Mouse (Mus musculus) kidney, embryonic 14.5 days (tissue): ENCODE measurements around the gene Hdgfl2. TPM values are rescaled to one million over a fixed set of nuclear protein-coding genes. Genes with fewer than 3 reads are reported as not detected.

ENCODE experiments used
- ATAC-seq: fragments of 200-750 bp; cut with Nextera tagmentation; 2 replicates; pipeline ENCODE4 v1.8.0; 2017; ENCODE audit warnings: moderate number of reproducible peaks, mild to moderate bottlenecking, moderate TSS enrichment, moderate library complexity; ENCODE audit not compliant: low FRiP score, low TSS enrichment
- H3K27ac ChIP-seq: fragments of 300-500 bp; sonication (generic); 2 replicates; pipeline ENCODE4 v1.5.1; 2014; ENCODE audit warnings: low read depth, mild to moderate bottlenecking, low read length, moderate library complexity, mixed read lengths
- H3K27me3 ChIP-seq: fragments of 300-500 bp; sonication (generic); 2 replicates; pipeline ENCODE4 v1.6.1; 2014; ENCODE audit warnings: mild to moderate bottlenecking, low read length; ENCODE audit not compliant: control insufficient read depth, insufficient read depth
- H3K36me3 ChIP-seq: fragments of 300-500 bp; sonication (generic); 2 replicates; pipeline ENCODE4 v1.6.1; 2014; ENCODE audit warnings: low read length, mixed read lengths; ENCODE audit not compliant: control insufficient read depth, insufficient read depth
- H3K4me1 ChIP-seq: fragments of 300-500 bp; sonication (generic); 2 replicates; pipeline ENCODE4 v1.6.1; 2014; ENCODE audit warnings: low read length, mixed read lengths; ENCODE audit not compliant: control insufficient read depth, insufficient read depth
- H3K4me2 ChIP-seq: fragments of 300-500 bp; sonication (generic); replicated peaks from 2 replicates; pipeline ENCODE4 v1.6.1; 2014; ENCODE audit warnings: low read depth, mild to moderate bottlenecking, low read length
- H3K4me3 ChIP-seq: fragments of 300-500 bp; sonication (generic); 2 replicates; pipeline ENCODE4 v1.5.1; 2014; ENCODE audit warnings: mild to moderate bottlenecking, low read length
- H3K9ac ChIP-seq: fragments of 300-500 bp; sonication (generic); 2 replicates; pipeline ENCODE4 v1.6.1; 2014; ENCODE audit warnings: low read depth, mild to moderate bottlenecking, low read length, moderate library complexity
- H3K9me3 ChIP-seq: fragments of 300-500 bp; sonication (generic); 2 replicates; pipeline ENCODE4 v1.6.1; 2016; ENCODE audit warnings: low read length; ENCODE audit not compliant: control insufficient read depth
- WGBS: fragments of 180-500 bp; shearing (Covaris S2); extraction: QIAGEN DNeasy Blood & Tissue Kit; methylation state at CpG from one replicate; pipeline ENCODE4 v1.1.7; 2014; 5-methylcytosine and 5-hydroxymethylcytosine counted together
- polyA plus RNA-seq: library from polyadenylated mRNA; unstranded; fragments of >200 nt; fragmentation: Nextera tagmentation; extraction: Ambion mirVana; gene quantifications from 2 replicates; pipeline ENCODE4 v1.2.1, GENCODE M21; 2014

Gene Hdgfl2
- polyA plus RNA-seq, 1 experiment from 2014 or later, result 118 TPM

GRCm38 (mm10) chr17:56128246-56128645, 48.8 kb downstream of the Hdgfl2 start:
- no peak overlapping the region for H3K9ac ChIP-seq
- WGBS, result 79% methylated on average over 15 of the region's 15 CpGs
- H3K27ac ChIP-seq, result no peak overlapping the region
- no peaks in the 10 kb centered on the region; the same call in 1 of the 2 replicates for H3K9me3 ChIP-seq
- H3K4me1 ChIP-seq, result peaks cover 2% of the 10 kb centered on the region; the same call in 1 of the 2 replicates
- H3K36me3 ChIP-seq, result no peaks in the 10 kb centered on the region
- H3K4me2 ChIP-seq, result no peak overlapping the region
- H3K27me3 ChIP-seq, result peaks cover 15% of the 10 kb centered on the region
- H3K4me3 ChIP-seq, result no peak overlapping the region
- ATAC-seq, result no peak

DNA sequence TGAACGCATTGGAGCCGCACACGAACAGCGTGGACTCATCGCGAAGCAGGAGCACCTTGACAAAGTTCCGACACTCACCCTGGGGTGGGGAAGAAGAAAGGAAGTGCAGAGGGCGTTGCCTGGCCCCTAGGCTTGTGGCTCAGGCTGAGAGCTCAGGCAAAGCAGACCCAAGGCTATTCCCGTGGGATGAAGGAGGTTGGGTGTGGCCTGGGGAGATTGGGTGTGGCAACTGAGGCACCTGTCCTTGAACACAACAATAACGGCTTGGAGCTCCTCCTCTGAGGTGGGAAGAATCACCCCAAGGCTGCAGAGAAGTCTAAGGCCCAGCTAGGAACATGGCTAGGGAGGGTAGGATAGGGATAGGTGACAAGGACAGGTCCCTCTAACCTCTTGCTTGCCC, 51.7 kb downstream of the Hdgfl2 start:
- Histone ChIP-seq H3K9me3 (no peaks in the 10 kb centered on the region), H3K4me2 (no peak overlapping the region), H3K27me3 (no peaks in the 10 kb centered on the region), H3K36me3 (no peaks in the 10 kb centered on the region), H3K9ac (no peak overlapping the region), H3K4me3 (no peak overlapping the region), H3K4me1 (peaks cover 15% of the 10 kb centered on the region; the same call in 1 of the 2 replicates), H3K27ac (no peak overlapping the region)
- WGBS, result 90% methylated on average over 10 of the region's 10 CpGs
- no peak; the same call in 1 of the 2 replicates for ATAC-seq

DNA sequence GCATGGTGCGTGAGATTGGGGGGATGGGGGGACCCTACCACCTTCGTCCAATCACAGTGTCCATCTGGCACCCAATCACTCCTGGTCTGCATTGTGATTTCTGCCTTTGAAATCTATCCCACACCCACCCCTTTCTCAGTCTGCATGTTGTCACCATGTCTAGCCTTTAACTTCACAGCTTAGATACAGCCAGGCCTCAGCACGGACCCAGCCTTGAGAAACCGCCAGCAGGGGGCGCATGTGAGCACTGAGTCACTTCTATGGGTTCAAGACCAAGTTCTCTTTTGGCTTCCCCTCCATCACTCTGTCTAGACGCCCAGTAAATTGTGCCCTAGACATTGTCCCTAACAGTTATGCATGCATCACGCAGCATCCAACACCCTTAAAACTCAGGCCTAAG, 52.4 kb downstream of the Hdgfl2 start:
- no peak overlapping the region for H3K27ac ChIP-seq
- no peaks in the 10 kb centered on the region for H3K36me3 ChIP-seq
- 52% methylated on average over 7 of the region's 7 CpGs for WGBS
- no peak overlapping the region for H3K4me3 ChIP-seq
- no peaks in the 10 kb centered on the region for H3K9me3 ChIP-seq
- no peak overlapping the region for H3K4me2 ChIP-seq
- no peak for ATAC-seq
- H3K27me3 ChIP-seq, result no peaks in the 10 kb centered on the region
- peaks cover 15% of the 10 kb centered on the region; the same call in 1 of the 2 replicates for H3K4me1 ChIP-seq
- no peak overlapping the region for H3K9ac ChIP-seq

DNA sequence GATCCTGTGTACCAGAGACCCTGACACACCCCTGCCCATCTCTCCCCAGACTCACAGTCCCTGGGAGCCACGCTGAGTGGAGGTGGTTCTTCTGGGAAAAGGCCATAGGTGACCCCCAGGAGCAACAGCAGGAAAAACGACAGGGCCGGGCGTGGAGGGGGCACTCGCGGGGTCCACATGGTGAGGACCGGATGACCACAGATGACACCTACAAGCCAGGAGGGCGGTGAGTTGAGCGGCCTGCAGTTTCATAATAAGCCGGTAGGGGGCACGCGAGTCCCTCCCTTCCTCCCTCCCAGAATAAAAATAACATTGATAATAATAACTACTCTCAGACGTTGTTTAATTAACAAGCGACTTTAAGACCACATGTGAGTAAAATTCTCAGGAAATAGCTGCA, 53.2 kb downstream of the Hdgfl2 start:
- Histone ChIP-seq H3K4me3 (no peak overlapping the region), H3K27ac (no peak overlapping the region), H3K4me1 (peaks cover 15% of the 10 kb centered on the region; the same call in 1 of the 2 replicates), H3K9ac (no peak overlapping the region), H3K9me3 (no peaks in the 10 kb centered on the region), H3K36me3 (no peaks in the 10 kb centered on the region), H3K27me3 (no peaks in the 10 kb centered on the region), H3K4me2 (no peak overlapping the region)
- ATAC-seq, result no peak
- 4% methylated on average over 14 of the region's 14 CpGs for WGBS

DNA sequence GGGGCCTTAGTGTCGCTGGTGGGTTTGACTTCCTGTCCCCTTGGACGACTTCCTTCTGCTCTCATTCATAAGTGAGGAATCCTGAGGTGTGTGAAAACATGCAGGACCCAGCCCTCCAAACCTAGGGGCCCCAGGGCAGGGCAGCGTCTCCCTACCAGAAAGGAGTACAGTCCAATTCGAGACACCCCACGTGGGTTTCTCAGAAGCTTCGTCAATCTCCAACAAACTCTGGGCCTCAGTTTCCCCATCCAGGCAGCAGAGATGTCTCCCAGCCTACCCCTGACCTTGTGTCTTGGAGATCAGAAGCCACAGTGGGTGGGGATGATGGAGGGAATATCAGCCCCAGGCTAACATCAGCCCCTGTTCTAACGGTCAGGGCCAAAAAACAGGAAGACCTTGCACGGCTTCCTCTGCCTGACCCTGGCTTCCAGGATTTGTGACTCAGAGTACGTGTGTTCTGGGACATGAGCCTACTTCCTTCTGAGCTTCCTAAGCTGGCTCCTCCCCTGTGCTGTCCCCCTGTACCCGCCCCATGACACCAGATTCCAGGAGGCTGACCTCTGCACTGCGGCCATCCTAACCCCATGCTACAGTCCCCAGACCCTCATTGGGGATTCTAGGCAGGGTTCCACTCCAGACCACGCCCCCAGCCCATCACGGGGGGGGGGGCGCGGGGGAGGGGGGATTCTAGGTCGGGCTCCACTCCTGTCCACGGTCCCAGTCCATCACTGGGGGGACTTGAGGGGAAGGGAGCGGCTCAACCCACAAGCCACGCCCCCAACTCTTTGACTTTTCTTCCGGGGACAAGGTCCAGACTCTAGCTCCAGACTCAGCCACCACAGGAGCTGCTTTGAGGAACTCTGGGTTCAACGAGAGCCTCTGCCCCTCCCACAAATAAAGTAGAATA, 54.3 kb downstream of the Hdgfl2 start:
- 17% methylated on average over 21 of the region's 21 CpGs for WGBS
- Histone ChIP-seq H3K27ac (peak overlapping the region; percentile 55; the same call in 1 of the 2 replicates), H3K4me3 (peak overlapping the region; percentile 14), H3K4me1 (peaks cover 20% of the 10 kb centered on the region; the same call in 1 of the 2 replicates), H3K9me3 (no peaks in the 10 kb centered on the region), H3K27me3 (peaks cover 8% of the 10 kb centered on the region), H3K9ac (peak overlapping the region; percentile 35; the same call in 1 of the 2 replicates), H3K4me2 (peak overlapping the region; percentile 45), H3K36me3 (no peaks in the 10 kb centered on the region)
- peak; percentile 68 for ATAC-seq

- Histone ChIP-seq H3K9me3 (no peaks in the 10 kb centered on the region), H3K9ac (peak overlapping the region; percentile 35; the same call in 1 of the 2 replicates), H3K36me3 (no peaks in the 10 kb centered on the region), H3K4me1 (peaks cover 24% of the 10 kb centered on the region), H3K27ac (no peak overlapping the region), H3K4me3 (peak overlapping the region; percentile 14), H3K4me2 (peak overlapping the region; percentile 45), H3K27me3 (peaks cover 16% of the 10 kb centered on the region)
- 5% methylated on average over 27 of the region's 27 CpGs for WGBS
- peak; percentile 16 for ATAC-seq
Observed at GRCm38 (mm10) chr17:56134463-56134971, 55.1 kb downstream of the Hdgfl2 start.

DNA sequence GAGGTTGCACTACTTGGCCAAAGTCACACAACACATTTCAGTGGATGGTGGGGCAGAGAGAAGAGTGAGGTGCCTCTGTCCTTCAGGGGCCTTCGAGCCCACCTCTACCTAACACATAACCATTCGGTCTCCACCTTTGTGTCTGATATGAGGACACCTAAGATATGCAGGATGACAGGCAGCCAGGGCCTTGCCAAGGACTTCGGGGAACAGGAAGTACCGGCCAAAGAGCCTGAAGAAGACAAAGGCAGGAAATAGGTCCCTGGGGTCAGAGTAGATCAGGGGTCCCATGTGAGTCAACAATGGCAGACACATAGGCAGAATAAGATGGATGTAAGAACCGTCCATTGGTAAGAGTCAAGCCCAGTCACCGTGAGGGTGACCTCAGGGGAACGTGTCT, 57.1 kb downstream of the Hdgfl2 start:
- Histone ChIP-seq H3K27ac (no peak overlapping the region), H3K4me2 (no peak overlapping the region), H3K4me3 (no peak overlapping the region), H3K9ac (no peak overlapping the region), H3K36me3 (no peaks in the 10 kb centered on the region), H3K9me3 (no peaks in the 10 kb centered on the region), H3K27me3 (peaks cover 33% of the 10 kb centered on the region), H3K4me1 (peaks cover 31% of the 10 kb centered on the region)
- no peak for ATAC-seq
- WGBS, result 85% methylated on average over 7 of the region's 7 CpGs

DNA sequence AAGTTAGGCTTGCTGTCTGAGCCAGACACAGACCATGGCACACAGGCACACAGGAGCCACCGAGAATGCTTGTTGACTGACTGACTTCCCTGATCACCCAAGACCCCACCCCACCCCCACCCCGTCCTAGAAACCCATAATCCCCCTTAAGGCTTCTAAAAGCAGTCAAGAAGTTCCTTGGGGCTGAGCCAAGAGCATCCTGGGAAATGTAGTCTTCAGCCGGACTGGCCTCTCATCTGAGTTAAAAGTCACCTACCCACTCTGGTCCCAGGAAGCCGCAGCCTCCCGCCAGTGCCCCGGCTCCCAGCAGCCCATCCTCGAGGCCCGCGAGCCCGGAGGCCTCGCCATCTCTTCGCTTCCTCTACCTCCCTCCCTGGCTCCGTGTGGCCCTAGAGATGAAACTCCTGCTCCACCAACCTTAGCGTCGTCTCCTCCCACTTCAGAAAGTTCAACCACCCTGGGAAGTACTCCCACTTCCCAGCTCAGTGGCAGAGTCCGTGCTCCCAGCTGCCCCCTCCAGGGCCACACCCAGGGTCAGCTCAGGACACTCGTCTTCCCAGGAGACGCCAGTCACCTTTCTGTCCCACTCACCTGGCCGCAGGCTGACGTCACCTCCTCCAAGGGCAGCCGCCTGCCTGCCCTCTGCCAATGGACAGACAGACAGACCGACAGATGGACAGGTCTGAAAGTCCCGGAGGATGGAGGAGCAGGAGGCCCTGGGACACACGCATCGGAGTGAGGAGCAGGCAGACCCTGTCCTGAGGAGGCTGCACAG, 58.6 kb downstream of the Hdgfl2 start:
- H3K9me3 ChIP-seq, result no peaks in the 10 kb centered on the region
- ATAC-seq, result no peak
- 0 out of 2 replicates have a peak overlapping the region, but pooled peaks have one; percentile 24 for H3K9ac ChIP-seq
- WGBS, result 15% methylated on average over 25 of the region's 25 CpGs
- no peaks in the 10 kb centered on the region for H3K36me3 ChIP-seq
- peak overlapping the region; percentile 27; the same call in 1 of the 2 replicates for H3K4me2 ChIP-seq
- peaks cover 35% of the 10 kb centered on the region for H3K4me1 ChIP-seq
- no peak overlapping the region for H3K27ac ChIP-seq
- peak overlapping the region; percentile 16; the same call in 1 of the 2 replicates for H3K4me3 ChIP-seq
- H3K27me3 ChIP-seq, result peaks cover 39% of the 10 kb centered on the region
